Mouse (Mus musculus) urinary bladder, adult 2 months (tissue): ENCODE results near the gene March4. TPM values are rescaled to one million over a fixed set of nuclear protein-coding genes. Genes with fewer than 3 reads are reported as not detected.

Experiments used
- DNase-seq: peaks from one replicate; pipeline ENCODE4 v3.0.0; 2022; ENCODE audit warnings: low spot score
- polyA plus RNA-seq: library from polyadenylated mRNA; depleted of rRNA; stranded (reverse); fragments of >200 nt; gene quantifications from 2 replicates; pipeline ENCODE4 v1.2.3, GENCODE M21; 2012

The March4 gene
- polyA plus RNA-seq, 1 experiment, result 0.04 TPM

GRCm38 (mm10) chr1:72530516-72531196 lies 6.1 kb downstream of the March4 start:
- no peak for DNase-seq

DNA sequence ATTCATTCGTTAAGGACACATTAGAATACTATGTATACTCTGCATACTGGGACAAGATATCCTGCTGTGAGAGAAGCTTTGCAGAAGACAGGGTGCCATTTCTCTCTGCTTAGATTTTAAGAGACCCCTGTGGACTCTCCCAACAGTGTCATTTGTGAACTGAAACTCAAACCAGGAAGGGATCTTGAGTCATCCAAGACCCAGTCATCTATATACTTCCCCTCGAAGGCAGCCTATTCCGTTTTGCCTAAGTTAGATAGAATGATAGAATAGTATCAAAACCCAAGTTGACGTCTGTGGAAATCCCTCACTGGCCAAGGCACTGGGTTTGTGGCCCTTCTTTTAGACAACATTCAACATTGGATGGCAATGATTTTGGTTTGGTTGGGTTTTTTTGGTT lies 7.5 kb downstream of the March4 start:
- no peak for DNase-seq

DNA sequence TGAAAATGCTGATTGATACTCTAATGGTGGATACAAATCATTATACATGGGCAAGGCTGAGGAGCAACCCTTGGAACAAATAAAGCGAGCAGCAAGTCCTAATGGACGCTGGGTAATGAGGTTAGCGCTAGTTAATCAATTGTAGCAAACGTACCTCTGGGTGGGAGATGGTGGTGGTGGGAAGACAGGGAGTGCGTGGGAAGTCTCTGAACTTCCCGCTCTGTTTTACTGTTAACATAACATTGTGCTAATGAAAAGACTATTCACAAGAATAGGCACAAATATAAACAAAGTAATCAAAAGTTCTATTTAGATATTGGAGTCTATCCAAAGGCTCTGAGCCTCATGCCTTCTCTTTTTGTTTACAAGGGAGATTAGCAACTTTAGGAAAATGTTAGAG lies 13.1 kb downstream of the March4 start:
- no peak for DNase-seq

DNA sequence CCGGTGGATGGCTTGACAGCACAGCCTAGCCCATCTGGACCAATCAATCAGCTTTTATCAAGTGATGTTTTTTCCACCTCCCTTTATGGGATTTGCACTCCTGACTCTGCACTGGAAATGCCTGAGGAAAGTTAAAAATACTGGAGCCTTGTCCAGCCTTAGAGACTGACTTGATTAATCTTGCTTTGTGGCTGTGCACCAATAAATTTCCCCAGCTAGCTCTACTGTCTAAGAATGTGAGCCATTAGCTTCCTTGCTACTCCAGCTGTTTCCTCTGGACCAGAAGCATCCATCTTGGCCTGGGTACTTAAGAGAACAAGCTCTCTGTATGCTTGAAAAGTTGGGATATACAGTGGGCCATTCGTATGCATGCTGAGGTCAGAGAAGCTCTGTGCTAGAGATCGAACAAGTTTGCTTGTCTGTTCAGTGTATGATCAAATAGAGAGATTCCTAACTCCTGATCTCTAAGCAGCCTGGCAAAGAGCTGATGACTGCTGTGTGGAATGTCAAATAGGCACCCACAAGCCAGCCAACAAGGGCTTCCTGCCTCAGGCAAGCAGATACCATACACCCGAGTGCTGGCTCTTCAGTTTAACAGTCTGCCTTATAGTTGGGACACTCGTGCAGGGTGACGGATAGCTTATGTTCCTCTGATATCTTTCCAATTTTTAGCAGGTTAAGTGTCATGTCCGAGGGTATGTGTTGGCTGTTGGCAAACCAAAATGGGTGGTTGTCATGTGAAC lies 25.8 kb downstream of the March4 start:
- no peak for DNase-seq

DNA sequence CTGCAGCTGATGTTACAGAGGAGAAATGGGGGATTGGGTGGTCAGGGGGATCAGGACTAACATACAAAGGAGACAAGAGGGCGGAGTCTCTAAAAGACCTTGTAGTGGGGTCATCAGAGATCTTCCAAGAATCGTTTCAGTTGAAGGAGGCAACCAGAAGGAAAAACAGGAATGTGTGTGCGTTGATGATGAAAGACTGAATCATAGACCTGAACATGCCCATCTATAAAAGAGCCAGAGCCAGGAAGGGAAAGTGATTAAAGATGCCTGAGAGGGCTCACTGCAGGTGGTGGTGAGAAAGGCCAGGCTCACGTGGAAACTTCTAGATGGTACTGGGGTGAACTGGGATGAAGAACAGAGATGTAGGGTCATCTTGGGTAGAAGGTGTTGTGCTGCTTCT lies 27.2 kb downstream of the March4 start:
- no peak for DNase-seq

GRCm38 (mm10) chr1:72507670-72508069 lies 29.1 kb downstream of the March4 start:
- no peak for DNase-seq

DNA sequence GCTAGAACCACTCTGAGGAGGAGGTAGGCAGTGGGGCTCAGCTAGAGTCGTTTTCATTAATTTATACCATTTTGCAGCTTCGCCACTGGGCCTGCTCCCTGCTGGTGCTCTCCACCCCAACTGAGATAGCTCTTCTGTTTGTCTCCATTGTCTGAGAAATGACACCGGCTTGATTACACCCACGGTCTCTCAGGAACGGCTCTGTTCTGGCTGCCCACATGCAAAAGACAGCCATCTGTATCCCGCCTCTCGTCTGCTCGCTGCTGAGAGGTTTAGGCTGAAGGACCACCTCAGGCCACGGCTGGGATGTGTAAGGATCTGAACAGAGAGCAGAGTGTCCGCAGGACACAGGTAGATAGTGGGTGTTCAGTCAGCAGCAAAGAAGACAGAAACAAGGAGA lies 30.5 kb downstream of the March4 start:
- DNase-seq, result no peak

GRCm38 (mm10) chr1:72497609-72498008 lies 39.1 kb downstream of the March4 start:
- DNase-seq, result no peak

- no peak for DNase-seq
Observed at GRCm38 (mm10) chr1:72493454-72493853, 43.3 kb downstream of the March4 start.

DNA sequence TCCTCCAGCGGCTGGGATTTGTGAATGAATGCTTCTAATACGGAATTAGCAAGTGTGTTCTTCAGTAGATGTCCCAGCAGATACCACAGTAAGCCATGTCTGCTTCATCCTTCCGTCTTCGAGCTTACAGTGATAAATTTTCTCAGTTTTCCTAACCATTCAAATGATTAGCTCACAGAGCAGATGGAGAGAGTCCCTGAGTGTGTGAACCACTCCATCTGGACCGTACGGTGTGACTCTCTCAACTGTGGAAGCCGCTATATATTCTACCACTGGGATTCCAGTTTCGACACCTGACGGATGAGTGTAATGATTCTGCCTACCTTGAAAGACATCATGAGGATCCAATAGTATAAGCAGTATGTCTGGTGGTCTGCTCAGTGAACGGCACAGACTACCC lies 44.1 kb downstream of the March4 start:
- no peak for DNase-seq

DNA sequence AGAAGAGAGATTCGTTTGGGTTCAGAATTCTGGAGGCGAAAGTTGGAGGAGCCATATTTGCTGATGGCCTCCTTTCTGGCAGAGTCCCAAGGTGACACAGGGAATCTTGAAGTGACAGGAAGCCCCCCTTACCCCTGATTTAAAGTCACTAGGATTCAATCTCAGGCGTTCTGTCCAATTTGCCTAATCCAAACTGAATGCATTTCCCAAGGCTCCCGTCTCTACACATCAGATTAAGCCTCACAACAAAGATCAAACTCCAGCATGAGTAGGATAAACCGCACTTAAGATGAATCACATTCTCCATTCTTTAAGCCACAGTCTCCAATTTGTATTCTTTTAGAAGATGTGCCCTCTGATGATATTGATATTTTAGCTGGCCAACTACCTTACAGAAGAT lies 45.4 kb downstream of the March4 start:
- no peak for DNase-seq

DNA sequence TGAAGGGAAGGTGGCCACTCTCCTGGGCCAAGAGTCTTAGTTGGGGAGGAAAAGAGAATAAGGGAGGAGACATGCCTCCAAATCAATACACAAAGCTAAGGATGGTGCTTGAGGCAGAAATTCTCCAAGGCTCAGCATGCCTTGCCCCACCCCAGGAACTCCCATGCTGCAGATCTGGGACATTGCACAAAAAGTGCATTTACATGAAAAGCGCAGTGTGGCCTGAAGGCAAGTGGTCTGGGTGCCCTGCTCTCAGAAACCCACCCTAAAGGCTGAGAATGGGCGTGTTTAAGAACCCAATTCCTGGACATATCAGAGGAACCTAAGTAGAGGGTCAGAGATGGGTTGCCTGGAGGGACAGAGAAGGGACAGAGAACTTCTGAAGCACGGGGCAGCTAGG lies 45.9 kb downstream of the March4 start:
- DNase-seq, result no peak

DNA sequence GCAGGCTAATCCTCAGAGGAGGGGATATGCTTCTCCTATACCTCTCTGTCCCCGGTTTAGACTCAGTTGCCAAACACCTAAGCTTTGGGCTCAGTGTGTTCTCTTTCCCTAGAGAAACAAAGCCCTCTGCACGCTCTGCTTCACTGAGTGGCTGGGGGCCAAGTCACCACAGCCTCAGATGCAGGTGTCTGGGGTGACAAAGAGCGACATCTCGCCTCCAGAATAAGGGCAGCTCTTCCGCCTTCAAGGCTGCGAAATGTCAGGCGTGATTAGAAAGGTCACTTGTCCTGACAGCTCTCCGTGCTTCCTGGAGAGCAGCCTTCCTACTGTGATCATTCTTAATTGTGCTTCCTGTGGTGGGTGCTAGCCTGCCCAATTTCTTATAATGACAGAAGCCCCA lies 46.5 kb downstream of the March4 start:
- DNase-seq, result no peak

DNA sequence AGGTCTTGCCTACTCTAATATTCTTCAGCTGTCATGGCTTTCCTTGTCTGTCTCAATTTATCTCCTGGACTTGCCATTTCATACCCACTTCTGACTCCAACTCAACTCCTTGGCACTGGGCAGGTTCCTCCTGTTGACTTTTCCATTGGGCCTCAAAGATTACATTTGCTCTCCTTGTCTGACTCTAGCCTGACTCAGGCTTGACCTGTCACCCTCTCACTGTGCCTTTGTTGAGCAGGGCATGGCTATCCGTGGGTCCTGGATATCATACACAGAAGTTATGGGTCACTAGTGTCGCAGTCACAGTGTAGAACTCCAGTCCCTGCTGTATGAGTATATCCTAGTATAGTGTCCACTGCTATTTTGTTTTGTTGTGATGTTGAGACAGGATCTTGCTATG lies 60.1 kb downstream of the March4 start:
- DNase-seq, result no peak

DNA sequence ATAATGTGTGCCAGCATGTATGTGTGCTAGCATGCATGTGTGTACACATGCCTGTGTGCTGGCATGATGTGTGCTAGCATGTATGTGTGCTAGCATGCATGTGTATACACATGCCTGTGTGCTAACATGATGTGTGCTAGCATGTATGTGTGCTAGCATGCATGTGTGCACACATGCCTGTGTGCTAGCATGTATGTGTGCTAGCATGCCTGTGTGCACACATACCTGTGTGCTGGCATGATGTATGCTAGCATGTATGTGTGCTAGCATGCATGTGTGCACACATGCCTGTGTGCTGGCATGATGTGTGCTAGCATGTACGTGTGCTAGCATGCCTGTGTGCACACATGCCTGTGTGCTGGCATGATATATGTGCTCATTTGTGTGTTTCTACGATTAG lies 67.7 kb downstream of the March4 start:
- no peak for DNase-seq

DNA sequence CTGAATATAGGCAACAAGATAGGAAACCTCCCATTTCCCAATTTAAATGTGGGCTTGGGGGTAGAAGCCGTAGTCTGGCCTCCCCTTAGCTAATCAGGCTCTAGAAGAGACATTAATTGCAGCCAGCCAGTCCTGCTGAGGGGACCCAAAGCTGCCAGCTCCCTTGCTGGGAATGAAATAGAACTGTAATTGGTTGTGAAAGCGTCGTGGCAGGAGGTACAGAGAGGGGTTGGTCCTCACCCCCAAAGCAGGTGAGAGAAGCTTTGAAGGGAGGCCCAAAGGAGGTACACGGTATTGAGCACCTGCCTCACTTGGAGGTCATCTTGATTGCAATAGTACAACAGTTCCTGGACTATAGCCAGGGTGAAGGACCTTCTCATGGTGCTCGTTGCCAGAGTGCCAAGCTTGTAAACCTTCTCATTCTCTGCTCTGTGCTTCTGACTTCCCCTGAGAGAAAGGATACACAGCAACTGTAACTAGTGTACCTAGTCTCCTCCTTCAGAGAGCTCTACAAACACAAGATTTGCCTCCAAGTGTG lies 68.2 kb downstream of the March4 start:
- no peak for DNase-seq

GRCm38 (mm10) chr1:72464926-72465583 lies 71.7 kb downstream of the March4 start:
- no peak for DNase-seq

DNA sequence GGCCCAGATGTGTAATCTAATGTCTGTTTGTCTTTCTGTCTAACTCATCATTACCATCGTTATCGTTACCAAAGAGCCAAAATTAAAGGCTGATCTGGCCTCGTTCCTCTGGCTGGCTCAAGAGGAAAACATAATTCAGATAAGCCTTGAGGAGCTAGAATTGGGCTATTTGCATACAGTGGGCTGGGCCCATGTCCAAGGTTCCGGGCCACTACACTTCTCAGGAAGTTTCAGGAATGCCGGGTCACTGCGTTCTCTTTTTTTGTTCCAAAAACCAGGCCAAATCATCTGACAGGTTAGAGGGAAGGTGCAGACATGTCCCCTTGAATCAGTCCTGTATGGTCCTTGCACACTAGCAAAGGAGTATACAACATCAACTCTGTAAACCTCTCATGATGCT lies 74.2 kb downstream of the March4 start:
- no peak for DNase-seq

GRCm38 (mm10) chr1:72457652-72458051 lies 79.1 kb downstream of the March4 start:
- no peak for DNase-seq

GRCm38 (mm10) chr1:72455923-72456322 lies 80.8 kb downstream of the March4 start:
- DNase-seq, result no peak

- no peak for DNase-seq
Observed at GRCm38 (mm10) chr1:72454733-72455201, 82.0 kb downstream of the March4 start.

DNA sequence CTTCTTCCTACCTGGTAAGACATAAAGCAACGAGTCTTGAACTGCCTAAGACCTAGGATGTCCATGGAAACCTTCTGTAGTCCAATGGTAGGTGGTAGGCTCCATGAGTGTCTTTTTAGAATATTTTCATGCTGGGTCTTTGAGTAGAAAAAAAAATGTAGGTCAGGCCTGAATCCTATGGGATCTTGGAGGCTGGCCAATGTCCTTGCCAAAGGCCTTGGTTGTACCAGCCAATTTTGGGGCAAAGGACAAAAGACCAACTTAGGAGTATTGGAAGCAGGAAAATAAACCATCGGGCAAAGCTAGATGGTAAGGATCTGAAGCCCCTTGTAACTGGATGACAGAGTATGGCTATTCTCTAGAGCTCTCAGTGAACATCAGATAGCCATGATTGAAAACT lies 83.9 kb downstream of the March4 start:
- no peak for DNase-seq

- no peak for DNase-seq
Observed at GRCm38 (mm10) chr1:72450790-72451189, 85.9 kb downstream of the March4 start.
